Mouse (Mus musculus) B cell, adult 2 months (primary cell): ENCODE results near the gene Atp6v1e1.

ENCODE experiments used
- DNase-seq, 2 experiments: peaks; one replicate each; pipeline ENCODE4 v3.0.0; 2022

Atp6v1e1 gene

GRCm38 (mm10) chr6:120761151-120761550 is 61.4 kb downstream of the Atp6v1e1 start:
- no peak for DNase-seq

- no peak for DNase-seq
These were observed 76.2 kb downstream of the Atp6v1e1 start for GRCm38 (mm10) chr6:120746416-120746815.
